Mouse (Mus musculus) midbrain, embryonic 11.5 days (tissue): Measurements from ENCODE around the gene Gch1. TPM values are rescaled to one million over a fixed set of nuclear protein-coding genes. Genes with fewer than 3 reads are reported as not detected.

Experiments used
- ATAC-seq: fragments of 200-750 bp; cut with Nextera tagmentation; 2 replicates; pipeline ENCODE4 v1.8.0; 2017; ENCODE audit warnings: moderate TSS enrichment, moderate library complexity; ENCODE audit not compliant: low FRiP score
- DNase-seq: peaks from one replicate; pipeline ENCODE4 v3.0.0; 2015; ENCODE audit warnings: low spot score; ENCODE audit errors: missing footprints
- H3K27ac ChIP-seq: fragments of 300-500 bp; sonication (generic); 2 replicates; pipeline ENCODE4 v1.5.1; 2014; ENCODE audit warnings: low read depth, low read length
- H3K27me3 ChIP-seq: fragments of 300-500 bp; sonication (generic); 2 replicates; pipeline ENCODE4 v1.6.1; 2014; ENCODE audit warnings: mild to moderate bottlenecking, low read length, moderate library complexity, mixed read lengths; ENCODE audit not compliant: control insufficient read depth, insufficient read depth
- H3K36me3 ChIP-seq: fragments of 300-500 bp; sonication (generic); 2 replicates; pipeline ENCODE4 v1.6.1; 2014; ENCODE audit warnings: mild to moderate bottlenecking, low read length, moderate library complexity, mixed read lengths; ENCODE audit not compliant: control insufficient read depth, insufficient read depth
- H3K4me1 ChIP-seq: fragments of 300-500 bp; sonication (generic); 2 replicates; pipeline ENCODE4 v1.6.1; 2014; ENCODE audit warnings: low read length; ENCODE audit not compliant: control insufficient read depth, insufficient read depth
- H3K4me2 ChIP-seq: fragments of 300-500 bp; sonication (generic); 2 replicates; pipeline ENCODE4 v1.6.1; 2014; ENCODE audit warnings: mild to moderate bottlenecking, moderate library complexity
- H3K4me3 ChIP-seq: fragments of 300-500 bp; sonication (generic); 2 replicates; pipeline ENCODE4 v1.5.1; 2014; ENCODE audit warnings: low read depth, low read length
- H3K9ac ChIP-seq: fragments of 300-500 bp; sonication (generic); 2 replicates; pipeline ENCODE4 v1.6.1; 2014; ENCODE audit warnings: low read length
- H3K9me3 ChIP-seq: fragments of 300-500 bp; sonication (generic); 2 replicates; pipeline ENCODE4 v1.6.1; 2016; ENCODE audit warnings: low read length; ENCODE audit not compliant: control insufficient read depth
- WGBS: fragments of 180-500 bp; shearing (Covaris S2); extraction: QIAGEN DNeasy Blood & Tissue Kit; methylation state at CpG from one replicate; pipeline ENCODE4 v1.1.7; 2014; 5-methylcytosine and 5-hydroxymethylcytosine counted together
- polyA plus RNA-seq: library from polyadenylated mRNA; unstranded; fragments of >200 nt; fragmentation: Nextera tagmentation; extraction: Ambion mirVana; gene quantifications from 2 replicates; pipeline ENCODE4 v1.2.1, GENCODE M21; 2014

The Gch1 gene
- polyA plus RNA-seq = 2.1 and 2.9 TPM in 2 replicates

GRCm38 (mm10) chr14:47188848-47189634 is at the start of gene Gch1:
Gch1 (minus strand) TSS chr14:47189413.
- Histone ChIP-seq H3K4me3 (peak within 1 kb of the TSS; percentile 77), H3K4me2 (peak within 1 kb of the TSS; percentile 99), H3K9ac (peak within 1 kb of the TSS; percentile 65), H3K27ac (no peak within 1 kb of the TSS), H3K9me3 (no peaks in the 10 kb centered on the region), H3K4me1 (peaks cover 4% of the 10 kb centered on the region), H3K27me3 (peaks cover 13% of the 10 kb centered on the region), H3K36me3 (no peaks in the 10 kb centered on the region)
- ATAC-seq (peak; percentile 91), DNase-seq (peak; percentile 93)
- WGBS = under 1% methylated on average over 59 of the region's 68 CpGs

GRCm38 (mm10) chr14:47237286-47237685 is 48.1 kb upstream of the Gch1 start:
- 89% methylated on average over 4 of the region's 4 CpGs for WGBS

GRCm38 (mm10) chr14:47236491-47236890 is 47.3 kb upstream of the Gch1 start:
- no peaks in the 10 kb centered on the region for H3K27me3 ChIP-seq
- H3K36me3 ChIP-seq = no peaks in the 10 kb centered on the region; the same call in 1 of the 2 replicates
- H3K4me1 ChIP-seq = no peaks in the 10 kb centered on the region
- WGBS = 93% methylated on average over 7 of the region's 7 CpGs
- H3K27ac ChIP-seq = no peak overlapping the region
- H3K9me3 ChIP-seq = no peaks in the 10 kb centered on the region; the same call in 1 of the 2 replicates
- no peak for ATAC-seq
- no peak overlapping the region for H3K4me2 ChIP-seq
- no peak overlapping the region for H3K9ac ChIP-seq
- H3K4me3 ChIP-seq = no peak overlapping the region
- DNase-seq = peak; percentile 4

More at GRCm38 (mm10) chr14:47237286-47237685, 48.1 kb upstream of the Gch1 start:
- Histone ChIP-seq H3K4me1 (no peaks in the 10 kb centered on the region), H3K4me3 (no peak overlapping the region), H3K27ac (no peak overlapping the region), H3K4me2 (no peak overlapping the region), H3K36me3 (no peaks in the 10 kb centered on the region; the same call in 1 of the 2 replicates), H3K27me3 (no peaks in the 10 kb centered on the region), H3K9ac (no peak overlapping the region), H3K9me3 (no peaks in the 10 kb centered on the region; the same call in 1 of the 2 replicates)
- ATAC-seq (no peak), DNase-seq (peak; percentile 72)

- DNase-seq = peak; percentile 75
- Histone ChIP-seq H3K4me2 (no peak overlapping the region), H3K36me3 (no peaks in the 10 kb centered on the region), H3K9me3 (no peaks in the 10 kb centered on the region; the same call in 1 of the 2 replicates), H3K27me3 (no peaks in the 10 kb centered on the region), H3K4me1 (no peaks in the 10 kb centered on the region), H3K27ac (no peak overlapping the region), H3K4me3 (no peak overlapping the region), H3K9ac (no peak overlapping the region)
- ATAC-seq = no peak
- 82% methylated on average over 5 of the region's 5 CpGs for WGBS
Measured at GRCm38 (mm10) chr14:47234526-47235250, 45.5 kb upstream of the Gch1 start.

- 96% methylated on average over 3 of the region's 3 CpGs for WGBS
Measured at GRCm38 (mm10) chr14:47234032-47234431, 44.8 kb upstream of the Gch1 start.

GRCm38 (mm10) chr14:47233602-47234001 is 44.4 kb upstream of the Gch1 start:
- no peaks in the 10 kb centered on the region for H3K36me3 ChIP-seq
- no peaks in the 10 kb centered on the region for H3K27me3 ChIP-seq
- WGBS = 77% methylated on average over 2 of the region's 2 CpGs
- no peak for ATAC-seq
- H3K9ac ChIP-seq = no peak overlapping the region
- no peak overlapping the region for H3K4me3 ChIP-seq
- peak; percentile 2 for DNase-seq
- H3K9me3 ChIP-seq = no peaks in the 10 kb centered on the region; the same call in 1 of the 2 replicates
- H3K4me2 ChIP-seq = no peak overlapping the region
- H3K4me1 ChIP-seq = no peaks in the 10 kb centered on the region
- no peak overlapping the region for H3K27ac ChIP-seq

More at GRCm38 (mm10) chr14:47234032-47234431, 44.8 kb upstream of the Gch1 start:
- Histone ChIP-seq H3K36me3 (no peaks in the 10 kb centered on the region), H3K9me3 (no peaks in the 10 kb centered on the region; the same call in 1 of the 2 replicates), H3K9ac (no peak overlapping the region), H3K4me1 (no peaks in the 10 kb centered on the region), H3K4me3 (no peak overlapping the region), H3K27ac (no peak overlapping the region), H3K27me3 (no peaks in the 10 kb centered on the region), H3K4me2 (no peak overlapping the region)
- no peak for ATAC-seq
- peak; percentile 10 for DNase-seq

GRCm38 (mm10) chr14:47229796-47230376 is 40.7 kb upstream of the Gch1 start:
- H3K36me3 ChIP-seq = no peaks in the 10 kb centered on the region
- H3K4me2 ChIP-seq = no peak overlapping the region
- no peaks in the 10 kb centered on the region for H3K4me1 ChIP-seq
- no peaks in the 10 kb centered on the region for H3K9me3 ChIP-seq
- ATAC-seq (no peak), DNase-seq (no peak)
- H3K9ac ChIP-seq = no peak overlapping the region
- H3K27me3 ChIP-seq = no peaks in the 10 kb centered on the region
- H3K27ac ChIP-seq = no peak overlapping the region
- no peak overlapping the region for H3K4me3 ChIP-seq
- WGBS = 85% methylated on average over 11 of the region's 11 CpGs

GRCm38 (mm10) chr14:47225931-47226330 is 36.7 kb upstream of the Gch1 start:
- DNase-seq (no peak), ATAC-seq (no peak)
- no peak overlapping the region for H3K4me2 ChIP-seq
- 90% methylated on average over 8 of the region's 8 CpGs for WGBS
- no peak overlapping the region for H3K9ac ChIP-seq
- H3K27ac ChIP-seq = no peak overlapping the region
- no peaks in the 10 kb centered on the region for H3K9me3 ChIP-seq
- H3K36me3 ChIP-seq = no peaks in the 10 kb centered on the region
- H3K4me3 ChIP-seq = no peak overlapping the region
- H3K27me3 ChIP-seq = no peaks in the 10 kb centered on the region
- no peaks in the 10 kb centered on the region for H3K4me1 ChIP-seq
